Mouse (Mus musculus): ENCODE data around the gene Apba3. TPM values are rescaled to one million over a fixed set of nuclear protein-coding genes. Genes with fewer than 3 reads are reported as not detected.

Apba3 gene
- total RNA-seq, 2 experiments from 2014 or later: 85.9 to 110 TPM

DNA sequence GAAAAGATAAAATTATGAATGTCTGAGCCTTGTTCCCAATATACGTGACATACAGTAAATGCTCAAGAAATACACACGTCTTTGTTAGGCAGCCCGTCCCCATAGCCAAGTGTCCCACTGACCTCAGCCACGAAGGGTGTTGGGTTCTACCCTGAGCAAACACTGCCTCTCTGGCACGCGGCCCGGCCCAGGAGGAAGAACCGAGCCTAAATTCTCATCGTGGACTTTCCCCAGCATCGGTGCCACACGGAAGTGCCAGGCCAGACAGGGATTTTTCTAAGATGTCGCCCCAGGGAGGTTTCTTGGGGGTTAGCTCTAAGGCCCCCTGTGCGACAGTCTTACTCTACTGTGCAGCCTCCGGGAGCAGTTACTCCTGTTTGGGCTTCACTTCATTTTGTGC lies 23.1 kb downstream of the Apba3 start:
- DNase-seq: no peak

- no peak for DNase-seq
Observed at GRCm38 (mm10) chr10:81290698-81291460, 24.1 kb downstream of the Apba3 start.

DNA sequence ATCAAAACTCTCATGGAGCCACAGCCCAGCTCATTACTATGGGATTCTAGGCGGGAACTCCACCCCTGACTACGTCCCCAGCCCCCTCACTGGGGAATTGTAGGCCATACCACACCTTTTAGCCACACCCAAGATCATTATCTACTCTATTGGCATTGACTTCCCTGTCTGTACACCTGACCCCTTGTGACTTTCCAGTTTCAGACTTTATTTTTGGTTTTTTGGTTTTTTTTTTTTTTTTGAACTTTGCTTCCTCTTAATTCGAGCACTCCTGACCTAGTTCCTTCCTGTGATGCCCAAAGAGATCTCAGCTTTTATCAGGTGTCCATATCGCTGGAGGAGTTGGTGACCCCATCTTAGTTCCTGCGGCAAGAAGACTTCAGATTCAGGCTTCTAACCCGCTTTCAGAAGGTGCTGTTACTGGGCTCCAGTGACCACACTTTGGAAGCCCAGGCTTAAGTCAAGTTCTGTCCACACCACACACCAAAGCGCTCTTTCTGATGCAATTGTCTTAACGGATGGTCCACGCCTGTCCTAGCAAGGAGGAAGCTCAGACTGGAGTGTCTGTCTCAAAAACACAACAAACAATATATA lies 24.8 kb downstream of the Apba3 start, which contains the start of gene Tjp3:
TSS of gene Tjp3 (minus strand) at position 71 of the 594 bp plus-strand sequence.
- DNase-seq: peak in 1 of 2 experiments; percentile 16

DNA sequence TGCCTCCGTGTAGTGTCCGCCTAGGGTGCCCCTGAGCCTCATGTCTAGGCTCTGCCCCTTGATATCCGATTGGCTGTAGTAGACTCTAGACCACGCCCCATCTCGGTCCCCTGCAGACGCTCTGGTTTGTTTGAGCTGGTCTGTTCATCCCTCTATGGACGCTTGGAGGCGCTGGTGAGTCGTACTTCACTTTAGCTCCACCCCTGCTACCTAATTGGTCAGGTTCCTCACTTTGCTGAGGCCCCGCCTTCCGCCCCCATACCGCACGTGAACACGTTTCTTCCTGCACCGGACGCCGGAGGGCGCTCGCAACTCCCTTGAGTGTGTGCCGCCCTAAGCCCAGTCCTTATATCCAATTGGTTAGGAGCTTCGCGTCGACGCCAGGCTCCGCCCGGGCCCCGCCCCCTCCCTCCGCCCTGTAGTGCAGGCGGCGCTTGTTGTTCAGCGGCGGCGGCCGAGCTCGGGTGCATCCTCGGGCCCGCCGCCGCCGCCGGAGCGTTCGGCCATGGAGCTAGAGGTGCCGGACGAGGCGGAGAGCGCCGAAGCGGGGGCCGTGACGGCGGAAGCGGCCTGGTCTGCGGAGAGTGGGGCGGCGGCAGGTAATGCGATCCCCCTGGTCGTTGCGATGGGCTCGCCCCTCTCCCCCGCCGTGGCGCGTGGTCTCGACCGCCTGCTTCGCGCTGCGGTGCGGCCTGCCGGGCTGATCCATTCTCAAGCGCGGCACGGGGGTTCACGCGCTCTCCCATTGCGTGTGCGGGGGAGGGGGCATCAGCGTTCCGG lies 26.0 kb downstream of the Apba3 start, which contains the start of gene Pip5k1c:
TSS of gene Pip5k1c (plus strand) at position 410 of the 780 bp plus-strand sequence.
- DNase-seq: peak; percentile 98 to 100

DNA sequence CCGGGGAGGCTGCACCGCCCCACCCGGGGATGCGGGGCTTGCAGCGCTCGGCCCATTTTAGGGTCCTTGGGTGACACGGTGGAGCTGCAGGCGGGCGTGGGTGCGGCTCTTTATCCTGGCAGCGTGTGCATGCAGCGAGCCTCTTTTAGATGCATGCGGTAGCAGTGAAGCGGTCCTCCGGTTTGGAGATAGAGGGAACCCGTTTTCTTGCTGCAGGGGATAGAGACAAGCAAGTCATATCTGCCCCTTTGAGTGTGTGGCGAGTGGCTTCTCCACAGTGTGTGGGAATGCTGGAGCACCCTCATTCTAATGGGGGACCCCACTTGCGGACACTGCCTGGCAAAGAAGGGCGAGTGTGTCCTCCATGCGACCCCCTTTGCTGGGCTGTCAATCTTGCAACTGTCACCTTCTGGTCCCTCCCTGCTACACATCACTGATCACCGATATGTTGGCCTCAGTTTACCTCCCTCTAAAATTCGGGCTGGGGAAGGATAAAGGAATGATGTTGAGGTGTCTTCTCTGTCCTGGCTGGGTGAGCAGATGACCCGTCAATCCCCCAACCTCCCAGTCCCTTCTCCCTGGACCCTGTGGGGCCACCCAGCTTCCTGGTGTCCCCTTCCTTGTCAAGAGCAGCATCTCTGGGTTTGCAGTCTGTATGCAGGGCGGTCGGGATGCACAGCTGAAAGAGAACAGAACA lies 26.7 kb downstream of the Apba3 start:
- peak in 1 of 2 experiments; percentile 34 for DNase-seq

GRCm38 (mm10) chr10:81294442-81294841 lies 27.7 kb downstream of the Apba3 start:
- DNase-seq: peak in 1 of 2 experiments; percentile 19

DNA sequence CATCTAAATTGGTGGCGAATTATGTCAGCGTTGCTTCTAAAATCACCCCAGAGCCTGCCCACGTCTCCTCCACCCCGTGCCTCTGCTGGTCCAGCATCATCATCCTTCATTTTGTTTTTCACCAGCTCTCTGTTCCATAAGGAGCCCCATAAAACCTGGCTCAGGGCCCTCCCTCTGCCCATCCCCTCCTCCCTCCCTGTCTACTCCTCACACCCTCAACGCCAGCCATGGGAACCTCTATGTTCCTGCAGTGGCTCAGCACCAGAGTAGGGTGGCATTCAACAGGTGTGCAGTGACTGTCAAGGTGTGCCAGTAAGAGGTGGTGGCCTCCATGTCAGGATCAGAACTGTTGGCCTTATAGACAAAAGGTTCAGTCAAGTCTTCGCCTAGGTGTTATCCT lies 28.4 kb downstream of the Apba3 start:
- no peak for DNase-seq

DNA sequence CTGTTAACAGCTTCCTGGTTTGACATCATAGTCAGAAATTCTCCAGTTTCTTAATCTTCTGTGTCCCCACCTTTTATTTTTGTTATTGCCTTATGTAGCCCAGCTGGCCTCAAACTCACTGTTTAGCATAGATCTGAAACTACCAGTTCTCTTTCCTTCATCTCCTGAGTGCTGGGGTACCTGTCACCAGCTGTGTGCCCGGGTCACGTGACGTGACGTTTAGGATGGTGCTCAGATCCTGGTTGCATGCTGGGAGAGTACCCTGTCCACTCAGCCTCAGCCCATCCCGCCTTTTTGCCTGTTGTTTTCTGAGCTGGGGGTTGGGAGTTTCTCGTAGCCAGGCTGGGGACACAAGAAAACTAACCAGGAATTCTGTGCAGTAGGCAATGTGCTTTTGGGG lies 30.5 kb downstream of the Apba3 start:
- no peak for DNase-seq

GRCm38 (mm10) chr10:81297845-81298244 lies 31.1 kb downstream of the Apba3 start:
- peak; percentile 78 to 89 for DNase-seq

GRCm38 (mm10) chr10:81298369-81299100 lies 31.8 kb downstream of the Apba3 start:
- peak; percentile 45 to 74 for DNase-seq

DNA sequence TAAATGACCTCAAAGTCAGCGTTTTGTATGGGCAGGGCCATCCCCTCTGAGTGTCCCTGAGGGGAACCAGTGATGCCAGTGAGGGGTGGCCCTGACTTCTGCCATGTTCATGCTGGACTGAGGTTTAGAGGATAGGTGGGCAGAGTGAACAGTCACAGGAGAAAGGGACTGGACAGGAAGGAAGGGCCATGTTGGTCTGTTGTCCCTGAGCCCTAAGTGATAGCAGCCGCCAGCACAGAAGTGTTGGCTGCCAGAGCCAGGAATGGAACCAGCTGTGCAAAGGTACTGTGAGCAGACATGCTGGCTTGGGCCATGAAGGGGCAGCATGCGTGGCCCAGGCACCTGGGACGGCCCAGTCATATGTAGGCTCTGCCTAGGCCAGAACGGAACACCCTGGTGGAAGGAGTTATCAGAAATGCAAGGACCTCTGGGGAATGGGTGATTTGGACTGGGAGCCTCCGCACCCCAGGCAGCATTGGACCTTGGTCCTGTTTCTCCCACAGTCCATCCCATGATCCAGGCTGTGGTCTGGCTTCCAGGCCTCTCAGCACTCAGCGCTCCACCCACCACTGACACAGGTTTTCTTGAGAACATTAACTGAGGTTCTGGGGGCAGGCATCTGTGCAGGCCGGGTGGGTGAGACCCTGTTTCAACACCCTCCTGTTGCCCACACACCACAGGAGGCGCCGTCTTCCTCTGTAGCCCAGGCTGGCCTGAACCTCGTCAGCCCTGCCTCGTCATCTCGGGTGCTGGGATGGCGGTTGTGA lies 33.0 kb downstream of the Apba3 start:
- peak in 1 of 2 experiments; percentile 13 for DNase-seq

- DNase-seq: peak in 1 of 2 experiments; percentile 8
Observed at GRCm38 (mm10) chr10:81300352-81300907, 33.7 kb downstream of the Apba3 start.

- DNase-seq: no peak
Observed at GRCm38 (mm10) chr10:81301321-81301720, 34.6 kb downstream of the Apba3 start.

DNA sequence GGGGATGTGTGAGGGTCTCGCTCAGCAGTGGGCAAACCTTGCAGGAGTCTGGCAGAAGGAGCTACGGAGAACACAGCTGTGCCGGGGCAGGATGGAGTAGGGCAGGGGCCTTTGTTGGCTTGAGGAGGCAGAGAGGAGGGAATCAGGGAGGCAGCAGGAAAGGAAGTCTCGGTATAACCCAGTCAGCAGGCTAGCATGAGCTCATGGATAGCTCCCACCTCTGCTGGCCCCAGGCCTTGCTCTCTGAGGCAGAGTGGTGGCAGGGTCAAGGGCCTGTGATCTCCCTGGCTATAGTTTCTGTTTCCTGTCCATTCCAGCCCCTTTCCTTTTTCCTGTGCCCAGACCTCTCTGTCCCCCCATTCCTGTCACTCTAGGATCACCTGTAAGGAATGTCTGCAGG lies 35.5 kb downstream of the Apba3 start:
- peak in 1 of 2 experiments; percentile 40 for DNase-seq

DNA sequence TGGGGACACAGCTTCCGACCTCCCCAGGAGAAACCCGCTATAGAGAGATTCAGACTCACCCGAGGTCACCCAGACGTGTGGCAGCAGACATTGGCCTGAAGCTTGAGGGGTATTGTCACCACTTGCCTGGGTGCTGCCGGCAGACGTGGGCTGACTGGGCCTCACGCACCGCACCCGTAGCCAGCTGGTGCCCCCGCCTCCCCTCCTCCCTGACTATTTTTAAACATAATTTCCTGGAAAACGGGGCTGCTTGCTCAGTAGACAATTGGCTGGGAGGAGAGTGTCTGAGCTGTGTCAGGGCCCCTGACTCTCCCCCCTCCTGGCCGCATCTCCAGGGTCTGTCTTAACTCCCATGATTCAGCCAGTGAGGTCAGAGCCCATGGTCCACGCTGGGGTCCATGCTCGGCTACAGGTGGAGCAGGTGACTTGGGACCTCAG lies 36.0 kb downstream of the Apba3 start:
- peak; percentile 38 to 42 for DNase-seq

DNA sequence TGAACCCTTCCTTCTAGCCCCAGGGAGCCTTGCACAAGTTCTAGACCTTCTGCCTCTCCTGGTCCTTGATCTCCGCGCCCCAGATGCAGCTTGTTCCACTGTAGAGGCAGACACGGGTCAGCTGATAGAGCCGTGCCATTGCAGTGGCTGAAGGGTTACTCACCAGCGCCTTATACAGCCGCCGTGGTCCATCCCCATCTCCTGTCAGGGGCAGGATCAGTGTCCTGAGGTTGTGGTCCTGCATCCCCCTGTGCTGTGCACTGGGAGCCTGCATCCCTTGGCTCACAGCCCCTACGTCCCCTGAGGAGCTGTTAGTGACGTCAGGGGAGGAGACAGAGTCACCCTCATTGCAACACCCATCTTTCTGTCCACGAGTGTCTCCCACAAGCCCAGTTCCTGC lies 36.5 kb downstream of the Apba3 start:
- DNase-seq: peak in 1 of 2 experiments; percentile 44

GRCm38 (mm10) chr10:81303761-81304160 lies 37.0 kb downstream of the Apba3 start:
- peak in 1 of 2 experiments; percentile 13 for DNase-seq

GRCm38 (mm10) chr10:81304597-81305238 lies 38.0 kb downstream of the Apba3 start:
- DNase-seq: peak; percentile 53 to 73

GRCm38 (mm10) chr10:81305663-81306062 lies 38.9 kb downstream of the Apba3 start:
- DNase-seq: no peak

Data from heart, adult 18-20 months (tissue).